Mouse (Mus musculus) hindbrain, postnatal 0 days (tissue): Measurements from ENCODE around the gene Csmd2. TPM values are rescaled to one million over a fixed set of nuclear protein-coding genes. Genes with fewer than 3 reads are reported as not detected.

Experiments used
- ATAC-seq: fragments of 200-750 bp; cut with Nextera tagmentation; 2 replicates; pipeline ENCODE4 v1.8.0; 2017; ENCODE audit warnings: mild to moderate bottlenecking, moderate TSS enrichment, moderate library complexity
- DNase-seq: peaks from one replicate; pipeline ENCODE4 v3.0.0-alpha.2; 2015; ENCODE audit warnings: low spot score
- H3K27ac ChIP-seq: fragments of 300-500 bp; sonication (generic); 2 replicates; pipeline ENCODE4 v1.5.1; 2014; ENCODE audit warnings: mild to moderate bottlenecking
- H3K27me3 ChIP-seq: fragments of 300-500 bp; sonication (generic); 2 replicates; pipeline ENCODE4 v1.6.1; 2014; ENCODE audit warnings: low read length, mixed read lengths; ENCODE audit not compliant: insufficient read depth
- H3K36me3 ChIP-seq: fragments of 300-500 bp; sonication (generic); 2 replicates; pipeline ENCODE4 v1.6.1; 2014; ENCODE audit warnings: low read length, mixed read lengths; ENCODE audit not compliant: insufficient read depth
- H3K4me1 ChIP-seq: fragments of 300-500 bp; sonication (generic); 2 replicates; pipeline ENCODE4 v1.6.1; 2014; ENCODE audit warnings: antibody characterized with exemption, low read length, mixed read lengths; ENCODE audit not compliant: insufficient read depth
- H3K4me2 ChIP-seq: fragments of 300-500 bp; sonication (generic); 2 replicates; pipeline ENCODE4 v1.6.1; 2014; ENCODE audit warnings: low read depth, mild to moderate bottlenecking, low read length, moderate library complexity, mixed read lengths
- H3K4me3 ChIP-seq: fragments of 300-500 bp; sonication (generic); 2 replicates; pipeline ENCODE4 v1.5.1; 2014; ENCODE audit warnings: low read length
- H3K9ac ChIP-seq: fragments of 300-500 bp; sonication (generic); replicated peaks from 2 replicates; pipeline ENCODE4 v1.6.1; 2014; ENCODE audit warnings: mild to moderate bottlenecking, low read length, moderate library complexity, mixed read lengths
- H3K9me3 ChIP-seq: fragments of 300-500 bp; sonication (generic); 2 replicates; pipeline ENCODE4 v1.6.1; 2016; ENCODE audit warnings: low read length, mixed read lengths
- CTCF ChIP-seq: IDR thresholded peaks from 2 replicates; pipeline ENCODE4 v1.5.1; 2016; ENCODE audit warnings: antibody characterized with exemption, control low read depth, low read depth
- WGBS: fragments of 180-500 bp; shearing (Covaris S2); extraction: QIAGEN DNeasy Blood & Tissue Kit; methylation state at CpG from one replicate; pipeline ENCODE4 v1.1.7; 2014; 5-methylcytosine and 5-hydroxymethylcytosine counted together
- polyA plus RNA-seq: library from polyadenylated mRNA; unstranded; fragments of >200 nt; fragmentation: Nextera tagmentation; extraction: Ambion mirVana; gene quantifications from 2 replicates; pipeline ENCODE4 v1.2.1, GENCODE M21; 2015
- total RNA-seq: library from RNA; depleted of rRNA; stranded (reverse); fragments of >200 nt; gene quantifications from 2 replicates; pipeline ENCODE4 v1.2.3, GENCODE M21; 2014

Csmd2 gene
- total and polyA plus RNA-seq, 2 experiments from 2014 or later: 8.2 to 41.3 TPM

- Histone ChIP-seq H3K9me3 (no peaks in the 10 kb centered on the region), H3K27me3 (no peaks in the 10 kb centered on the region), H3K9ac (no peak overlapping the region), H3K4me3 (no peak overlapping the region), H3K4me2 (no peak overlapping the region), H3K4me1 (peaks cover 23% of the 10 kb centered on the region; the same call in 1 of the 2 replicates), H3K27ac (no peak overlapping the region), H3K36me3 (peaks cover 11% of the 10 kb centered on the region; the same call in 1 of the 2 replicates)
- DNase-seq (no peak), ATAC-seq (no peak)
- WGBS: 83% methylated on average over 1 of the region's 1 CpGs
- TF ChIP-seq CTCF: no peak
Observed at GRCm38 (mm10) chr4:128402706-128403105, 415.0 kb downstream of the Csmd2 start.

GRCm38 (mm10) chr4:128405576-128405975, 417.9 kb downstream of the Csmd2 start:
- Histone ChIP-seq H3K4me2 (no peak overlapping the region), H3K4me1 (no peaks in the 10 kb centered on the region), H3K36me3 (peaks cover 11% of the 10 kb centered on the region; the same call in 1 of the 2 replicates), H3K9me3 (no peaks in the 10 kb centered on the region), H3K27me3 (no peaks in the 10 kb centered on the region), H3K9ac (no peak overlapping the region), H3K27ac (no peak overlapping the region), H3K4me3 (no peak overlapping the region)
- no peak for DNase-seq
- 88% methylated on average over 3 of the region's 3 CpGs for WGBS
- no peak for ATAC-seq
- TF ChIP-seq CTCF: no peak; the same call in 1 of the 2 replicates

GRCm38 (mm10) chr4:128407084-128407845, 419.6 kb downstream of the Csmd2 start:
- 0 out of 2 replicates have a peak, but pooled peaks have one; percentile 45 for ATAC-seq
- 40% methylated on average over 9 of the region's 9 CpGs for WGBS
- H3K4me3 ChIP-seq: no peak overlapping the region
- TF ChIP-seq CTCF: no peak
- no peaks in the 10 kb centered on the region for H3K9me3 ChIP-seq
- peaks cover 11% of the 10 kb centered on the region; the same call in 1 of the 2 replicates for H3K36me3 ChIP-seq
- no peaks in the 10 kb centered on the region for H3K4me1 ChIP-seq
- peak; percentile 56 for DNase-seq
- no peak overlapping the region for H3K9ac ChIP-seq
- H3K27ac ChIP-seq: no peak overlapping the region
- no peak overlapping the region for H3K4me2 ChIP-seq
- H3K27me3 ChIP-seq: no peaks in the 10 kb centered on the region

- Histone ChIP-seq H3K4me2 (no peak overlapping the region), H3K27me3 (no peaks in the 10 kb centered on the region), H3K36me3 (no peaks in the 10 kb centered on the region; the same call in 1 of the 2 replicates), H3K9ac (no peak overlapping the region), H3K9me3 (no peaks in the 10 kb centered on the region), H3K27ac (peak overlapping the region; percentile 41; the same call in 1 of the 2 replicates), H3K4me3 (no peak overlapping the region), H3K4me1 (no peaks in the 10 kb centered on the region)
- peak; percentile 65 for DNase-seq
- peak; percentile 66 for ATAC-seq
- no peak for TF ChIP-seq CTCF
- 55% methylated on average over 7 of the region's 7 CpGs for WGBS
Observed at GRCm38 (mm10) chr4:128411941-128412630, 424.4 kb downstream of the Csmd2 start.

- H3K27me3 ChIP-seq: no peaks in the 10 kb centered on the region
- no peaks in the 10 kb centered on the region for H3K9me3 ChIP-seq
- no peak overlapping the region for H3K4me3 ChIP-seq
- no peak overlapping the region for H3K27ac ChIP-seq
- no peak overlapping the region for H3K9ac ChIP-seq
- TF ChIP-seq CTCF: no peak
- H3K4me2 ChIP-seq: no peak overlapping the region
- 69% methylated on average over 2 of the region's 2 CpGs for WGBS
- DNase-seq (peak; percentile 27), ATAC-seq (0 out of 2 replicates have a peak, but pooled peaks have one; percentile 32)
- no peaks in the 10 kb centered on the region; the same call in 1 of the 2 replicates for H3K36me3 ChIP-seq
- H3K4me1 ChIP-seq: no peaks in the 10 kb centered on the region
Observed at GRCm38 (mm10) chr4:128414741-128415140, 427.1 kb downstream of the Csmd2 start.

GRCm38 (mm10) chr4:128419988-128420617, 432.4 kb downstream of the Csmd2 start:
- Histone ChIP-seq H3K9ac (no peak overlapping the region), H3K4me2 (no peak overlapping the region), H3K27ac (no peak overlapping the region), H3K4me1 (0 out of 2 replicates have a peak, but pooled peaks cover under 1% of the 10 kb centered on the region), H3K9me3 (no peaks in the 10 kb centered on the region), H3K4me3 (no peak overlapping the region), H3K27me3 (no peaks in the 10 kb centered on the region), H3K36me3 (no peaks in the 10 kb centered on the region; the same call in none of the 2 replicates)
- TF ChIP-seq CTCF: no peak
- DNase-seq (no peak), ATAC-seq (no peak)
- 46% methylated on average over 7 of the region's 7 CpGs for WGBS
